Mouse (Mus musculus) lung, postnatal 36 days (tissue): ENCODE results near the gene Rab1a.

Source experiments
- DNase-seq: peaks from one replicate; pipeline ENCODE4 v3.0.0; 2022; ENCODE audit warnings: mixed read lengths

Rab1a gene

DNA sequence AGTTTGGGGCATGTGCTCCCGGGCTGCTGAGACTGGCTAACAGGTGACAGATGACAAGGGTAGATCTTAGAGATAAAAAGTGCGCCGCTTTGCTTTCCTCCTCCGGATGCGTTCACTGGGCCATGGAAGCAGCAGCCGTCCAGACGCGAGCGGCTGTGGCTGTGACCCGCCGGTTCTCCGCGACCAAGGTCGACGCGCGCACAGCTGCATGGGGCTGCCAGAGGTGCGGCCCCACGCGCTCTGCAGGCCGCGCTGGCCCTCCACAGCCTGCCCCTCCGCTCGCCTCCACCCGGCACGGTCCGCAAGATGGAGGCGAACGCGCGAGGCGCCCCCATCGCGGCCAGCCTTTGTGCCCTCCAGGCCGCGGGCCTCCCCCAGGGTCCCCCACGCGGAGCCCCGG lies 47.6 kb downstream of the Rab1a start:
- DNase-seq: peak; percentile 52

DNA sequence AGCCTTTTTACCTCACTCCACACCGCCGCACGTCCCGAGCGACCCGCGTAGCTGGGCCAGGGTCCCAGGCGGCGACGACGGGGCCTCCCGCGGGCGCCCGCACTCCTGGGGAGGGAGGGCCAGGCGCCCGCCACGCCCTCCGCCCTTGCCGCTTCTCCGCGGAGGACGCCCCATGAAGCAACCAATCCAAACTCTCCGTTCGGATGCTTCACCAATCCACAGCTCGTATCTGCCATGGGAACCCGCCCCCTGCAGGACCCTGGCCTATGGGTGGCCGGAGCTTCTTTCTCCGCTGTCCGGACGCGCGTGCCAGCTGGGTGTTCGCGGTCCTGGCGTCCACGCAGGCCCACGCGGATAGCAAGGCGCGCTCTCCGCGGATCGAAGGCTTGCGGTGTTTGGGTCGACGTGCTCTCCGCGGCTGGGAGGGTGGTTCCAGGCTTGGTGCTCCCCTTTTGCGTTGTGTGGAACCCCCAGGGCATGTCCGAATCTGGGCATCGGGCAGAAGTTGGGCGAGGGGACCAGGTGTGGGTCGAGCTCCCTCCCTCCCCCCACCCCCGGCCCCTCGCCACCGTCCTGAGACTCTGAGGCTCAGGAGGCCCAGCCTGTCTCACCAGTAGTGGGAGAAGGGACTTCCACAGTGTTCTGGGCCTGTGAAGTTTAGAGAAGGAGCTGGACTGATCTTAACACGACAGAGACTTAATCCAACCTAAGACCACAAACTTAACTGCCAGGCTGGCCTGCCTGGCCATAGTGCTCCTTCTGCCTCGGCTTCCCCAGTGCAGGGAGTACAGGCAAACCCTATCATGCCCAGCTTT lies 48.3 kb downstream of the Rab1a start, which contains the start of gene Cep68:
Cep68 (minus strand) TSS at position 134 of the 815 bp plus-strand sequence.
- peak; percentile 98 for DNase-seq

GRCm38 (mm10) chr11:20250476-20251178 lies 49.4 kb downstream of the Rab1a start:
- no peak for DNase-seq

- no peak for DNase-seq
These were observed 51.9 kb downstream of the Rab1a start for GRCm38 (mm10) chr11:20253088-20253487.

DNA sequence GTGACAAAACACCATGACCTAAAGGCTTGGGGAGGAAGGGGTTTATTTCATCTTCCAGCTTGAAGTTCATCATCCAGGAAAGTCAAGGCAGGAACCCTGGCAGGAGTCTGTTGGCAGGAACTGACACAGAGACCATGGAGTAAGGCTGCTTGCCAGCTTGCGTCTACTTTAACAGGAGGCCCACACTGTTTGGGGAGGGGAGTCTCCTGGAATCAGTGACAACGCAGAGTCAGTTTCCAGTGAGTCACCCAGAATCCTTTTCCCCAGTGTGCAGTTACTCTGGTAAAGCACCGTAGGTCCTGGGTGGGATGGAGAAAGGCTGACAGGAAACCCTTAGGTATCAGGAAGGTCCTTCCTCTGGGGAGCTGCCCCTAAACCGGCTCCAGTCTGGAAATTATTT lies 53.6 kb downstream of the Rab1a start:
- no peak for DNase-seq

DNA sequence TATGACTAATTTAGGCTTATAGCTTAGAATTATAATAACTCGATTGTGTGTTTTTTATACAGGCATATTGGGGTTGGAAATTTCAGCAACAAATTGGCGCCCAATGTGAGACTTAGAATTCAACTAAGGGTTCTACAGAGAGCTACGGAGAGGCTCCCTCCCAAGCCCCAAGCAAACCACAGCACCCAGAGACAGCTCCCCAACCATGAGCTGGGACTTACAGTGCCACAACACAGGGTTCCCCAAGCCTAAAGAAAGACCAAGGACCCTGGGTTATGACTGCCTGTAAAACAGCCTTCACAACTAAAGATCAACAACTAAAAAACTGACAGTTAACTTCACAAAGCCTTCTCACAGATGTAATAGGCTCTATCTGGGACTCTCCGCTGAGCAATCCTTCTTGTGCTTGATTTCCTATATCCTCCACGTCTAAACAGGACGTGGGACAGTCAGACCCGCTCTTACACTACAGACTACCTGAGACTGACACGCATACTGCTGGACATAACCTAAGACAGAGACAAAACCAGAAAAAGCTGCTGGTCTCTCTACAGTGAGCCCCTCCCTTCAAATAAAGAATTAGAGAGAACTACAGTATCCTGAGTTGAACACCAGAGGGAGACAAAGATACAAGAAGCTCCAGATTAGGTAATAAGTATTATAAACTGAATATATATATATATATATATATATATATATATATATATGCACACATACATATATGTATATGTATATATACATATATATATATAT lies 61.6 kb downstream of the Rab1a start:
- DNase-seq: peak; percentile 64

DNA sequence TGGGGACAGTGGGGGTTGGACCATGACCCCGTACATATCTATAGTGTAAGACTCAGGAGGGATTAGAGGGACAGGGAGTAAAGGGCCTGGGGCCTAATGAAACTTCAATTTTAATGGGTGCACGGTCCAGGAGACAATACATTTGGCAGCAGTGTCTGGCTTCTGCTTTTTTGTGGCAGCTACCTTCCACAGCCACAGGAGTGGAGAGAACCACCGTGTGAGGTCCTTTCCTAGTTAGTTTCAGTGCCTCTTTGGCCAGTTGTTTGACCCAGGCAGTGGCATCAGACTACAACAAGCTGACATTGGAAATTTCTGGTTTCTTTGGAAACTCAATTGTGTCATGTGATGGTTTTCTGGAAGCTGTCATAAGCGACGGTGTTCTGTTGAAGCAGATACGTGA lies 68.7 kb downstream of the Rab1a start:
- DNase-seq: no peak

DNA sequence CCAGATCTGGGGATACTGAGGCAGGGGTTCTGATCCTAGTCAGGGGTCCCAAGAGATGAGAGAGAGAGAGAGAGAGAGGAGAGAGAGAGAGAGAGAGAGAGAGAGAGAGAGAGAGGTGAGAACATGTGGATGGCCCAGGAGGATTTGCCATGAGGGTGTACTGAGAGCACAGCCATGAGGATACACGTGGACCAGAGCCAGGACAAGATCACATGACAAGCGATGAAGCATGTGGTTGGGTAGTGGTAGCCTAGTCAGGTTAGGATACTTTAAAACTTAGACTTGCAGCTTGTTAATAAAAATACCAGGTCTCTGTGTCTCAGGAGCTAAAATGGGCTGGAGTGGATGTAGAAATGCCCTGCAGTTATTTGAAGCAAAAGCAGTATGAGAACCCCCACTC lies 74.7 kb downstream of the Rab1a start:
- no peak for DNase-seq
